Mouse (Mus musculus): ENCODE data around the gene Gng8. TPM values are rescaled to one million over a fixed set of nuclear protein-coding genes. Genes with fewer than 3 reads are reported as not detected.

The Gng8 gene
- polyA plus RNA-seq, 1 experiment from 2014 or later: 0.78 TPM

GRCm38 (mm10) chr7:16883162-16883561, 8.4 kb upstream of the Gng8 start:
- Histone ChIP-seq H3K36me3 (replicated peaks; ENCODE audit: control insufficient read depth, insufficient read depth) (peaks cover 50% of the 10 kb centered on the region), H3K27me3 (ENCODE audit: control insufficient read depth, insufficient read depth, low read length) (peaks cover 38% of the 10 kb centered on the region), H3K4me1 (replicated peaks; ENCODE audit: control insufficient read depth, insufficient read depth, low read length) (peaks cover 8% of the 10 kb centered on the region; the same call in 1 of the 2 replicates), H3K9me3 (ENCODE audit: control insufficient read depth, low read length) (peaks cover 8% of the 10 kb centered on the region; the same call in 1 of the 2 replicates), H3K4me3 (replicated peaks; ENCODE audit: low read length) (no peak overlapping the region), H3K4me2 (replicated peaks) (no peak overlapping the region), H3K9ac (no peak overlapping the region), H3K27ac (no peak overlapping the region)
- ATAC-seq (ENCODE audit: low FRiP score): no peak
- whole genome bisulfite sequencing: 92% methylated on average over 6 of the region's 6 CpGs
- DNase-seq (ENCODE audit: low spot score): no peak

- Histone ChIP-seq H3K27me3 (ENCODE audit: control insufficient read depth, insufficient read depth, low read length) (peaks cover 38% of the 10 kb centered on the region), H3K9ac (no peak overlapping the region), H3K27ac (no peak overlapping the region), H3K4me2 (replicated peaks) (no peak overlapping the region), H3K4me1 (replicated peaks; ENCODE audit: control insufficient read depth, insufficient read depth, low read length) (peaks cover 8% of the 10 kb centered on the region; the same call in 1 of the 2 replicates), H3K4me3 (replicated peaks; ENCODE audit: low read length) (no peak overlapping the region), H3K9me3 (ENCODE audit: control insufficient read depth, low read length) (peaks cover 8% of the 10 kb centered on the region; the same call in 1 of the 2 replicates), H3K36me3 (replicated peaks; ENCODE audit: control insufficient read depth, insufficient read depth) (peaks cover 45% of the 10 kb centered on the region)
- ATAC-seq (ENCODE audit: low FRiP score): no peak
- WGBS: 57% methylated on average over 4 of the region's 4 CpGs
- DNase-seq (ENCODE audit: low spot score): no peak
Observed at GRCm38 (mm10) chr7:16884334-16884733, 7.3 kb upstream of the Gng8 start.

DNA sequence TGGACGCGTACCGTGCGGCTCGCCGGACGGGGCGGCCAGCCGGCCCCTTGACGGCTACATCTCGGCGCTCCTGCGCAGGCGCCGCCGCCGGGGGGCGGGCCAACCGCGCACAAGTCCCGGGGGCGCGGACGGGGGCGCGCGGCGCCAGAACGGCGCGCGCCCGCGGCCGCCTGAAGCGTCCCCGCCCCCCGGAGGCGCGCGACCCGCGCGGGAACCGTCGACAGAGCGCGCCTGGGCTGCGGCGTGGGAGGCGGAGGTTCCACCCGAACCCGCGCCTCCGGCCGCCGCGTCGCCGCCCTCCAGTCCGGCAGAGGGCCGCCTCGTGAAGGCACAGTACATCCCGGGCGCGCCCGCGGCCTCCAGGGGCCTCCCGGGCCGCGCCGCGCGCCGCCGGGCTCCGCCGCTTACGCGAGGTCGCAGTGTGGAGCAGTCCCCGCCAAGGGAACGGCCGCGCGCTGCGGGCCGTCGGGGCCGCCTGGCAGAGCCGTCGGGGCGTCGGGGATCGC, 6.3 kb upstream of the Gng8 start:
- Histone ChIP-seq H3K36me3 (replicated peaks; ENCODE audit: control insufficient read depth, insufficient read depth) (peaks cover 44% of the 10 kb centered on the region), H3K9me3 (ENCODE audit: control insufficient read depth, low read length) (peaks cover 8% of the 10 kb centered on the region; the same call in 1 of the 2 replicates), H3K4me3 (replicated peaks; ENCODE audit: low read length) (peak overlapping the region; percentile 25), H3K9ac (no peak overlapping the region), H3K27me3 (ENCODE audit: control insufficient read depth, insufficient read depth, low read length) (peaks cover 38% of the 10 kb centered on the region), H3K27ac (no peak overlapping the region), H3K4me2 (replicated peaks) (peak overlapping the region; percentile 19; the same call in 1 of the 2 replicates), H3K4me1 (replicated peaks; ENCODE audit: control insufficient read depth, insufficient read depth, low read length) (0 out of 2 replicates have a peak, but pooled peaks cover 3% of the 10 kb centered on the region)
- WGBS: 8% methylated on average over 64 of the region's 95 CpGs
- ATAC-seq (ENCODE audit: low FRiP score) (peak; percentile 38; the same call in 1 of the 2 replicates), DNase-seq (ENCODE audit: low spot score) (no peak)

GRCm38 (mm10) chr7:16885905-16886304, 5.7 kb upstream of the Gng8 start:
- H3K27ac ChIP-seq: no peak overlapping the region
- H3K4me1 ChIP-seq (replicated peaks; ENCODE audit: control insufficient read depth, insufficient read depth, low read length): no peaks in the 10 kb centered on the region
- peaks cover 44% of the 10 kb centered on the region for H3K36me3 ChIP-seq (replicated peaks; ENCODE audit: control insufficient read depth, insufficient read depth)
- H3K27me3 ChIP-seq (ENCODE audit: control insufficient read depth, insufficient read depth, low read length): peaks cover 38% of the 10 kb centered on the region
- peak overlapping the region; percentile 25 for H3K4me3 ChIP-seq (replicated peaks; ENCODE audit: low read length)
- H3K9ac ChIP-seq: no peak overlapping the region
- peaks cover 8% of the 10 kb centered on the region; the same call in 1 of the 2 replicates for H3K9me3 ChIP-seq (ENCODE audit: control insufficient read depth, low read length)
- DNase-seq (ENCODE audit: low spot score) (no peak), ATAC-seq (ENCODE audit: low FRiP score) (no peak)
- H3K4me2 ChIP-seq (replicated peaks): no peak overlapping the region
- WGBS: 39% methylated on average over 59 of the region's 59 CpGs

GRCm38 (mm10) chr7:16890536-16890935, 1.1 kb upstream of the Gng8 start:
- 57% methylated on average over 6 of the region's 6 CpGs for WGBS
- H3K27me3 ChIP-seq (ENCODE audit: control insufficient read depth, insufficient read depth, low read length): peaks cover 30% of the 10 kb centered on the region
- H3K27ac ChIP-seq: no peak overlapping the region; the same call in 1 of the 2 replicates
- DNase-seq (ENCODE audit: low spot score) (no peak), ATAC-seq (ENCODE audit: low FRiP score) (no peak)
- peaks cover 6% of the 10 kb centered on the region; the same call in 1 of the 2 replicates for H3K9me3 ChIP-seq (ENCODE audit: control insufficient read depth, low read length)
- H3K4me1 ChIP-seq (replicated peaks; ENCODE audit: control insufficient read depth, insufficient read depth, low read length): peaks cover 14% of the 10 kb centered on the region
- no peak overlapping the region for H3K4me3 ChIP-seq (replicated peaks; ENCODE audit: low read length)
- peak overlapping the region; percentile 48; the same call in 1 of the 2 replicates for H3K4me2 ChIP-seq (replicated peaks)
- H3K36me3 ChIP-seq (replicated peaks; ENCODE audit: control insufficient read depth, insufficient read depth): peaks cover 20% of the 10 kb centered on the region
- H3K9ac ChIP-seq: no peak overlapping the region

- Histone ChIP-seq H3K4me1 (replicated peaks; ENCODE audit: control insufficient read depth, insufficient read depth, low read length) (peaks cover 15% of the 10 kb centered on the region), H3K4me3 (replicated peaks; ENCODE audit: low read length) (no peak overlapping the region), H3K9ac (no peak overlapping the region), H3K9me3 (ENCODE audit: control insufficient read depth, low read length) (peaks cover 2% of the 10 kb centered on the region; the same call in 1 of the 2 replicates), H3K4me2 (replicated peaks) (peak overlapping the region; percentile 48), H3K27me3 (ENCODE audit: control insufficient read depth, insufficient read depth, low read length) (peaks cover 26% of the 10 kb centered on the region), H3K27ac (no peak overlapping the region; the same call in 1 of the 2 replicates), H3K36me3 (replicated peaks; ENCODE audit: control insufficient read depth, insufficient read depth) (peaks cover 16% of the 10 kb centered on the region)
- ATAC-seq (ENCODE audit: low FRiP score): no peak
- DNase-seq (ENCODE audit: low spot score): no peak
- WGBS: 2% methylated on average over 23 of the region's 23 CpGs
Observed at GRCm38 (mm10) chr7:16890944-16891343, 642 bp upstream of the Gng8 start.

DNA sequence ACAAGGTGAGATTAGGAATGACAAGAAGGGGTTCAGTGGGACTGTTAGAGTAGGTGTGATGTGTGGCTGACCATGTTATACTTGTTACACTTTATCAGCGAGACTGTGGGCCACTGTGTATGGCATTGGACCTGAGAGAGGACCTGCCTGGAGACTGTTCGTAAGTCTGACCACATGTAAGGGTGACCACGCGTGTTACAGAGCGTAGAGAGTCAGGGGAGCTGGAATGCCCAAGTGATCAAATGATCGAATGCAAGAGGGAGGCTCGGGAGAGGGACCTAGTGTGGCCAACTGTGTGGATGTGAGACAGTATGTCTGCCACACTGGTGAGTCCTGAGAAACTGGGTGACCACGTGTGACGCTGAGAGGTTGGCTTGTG, 755 bp downstream of the Gng8 start:
- Histone ChIP-seq H3K4me1 (replicated peaks; ENCODE audit: control insufficient read depth, insufficient read depth, low read length) (peaks cover 15% of the 10 kb centered on the region), H3K27ac (no peak overlapping the region), H3K36me3 (replicated peaks; ENCODE audit: control insufficient read depth, insufficient read depth) (peaks cover 2% of the 10 kb centered on the region), H3K27me3 (ENCODE audit: control insufficient read depth, insufficient read depth, low read length) (peaks cover 17% of the 10 kb centered on the region), H3K4me2 (replicated peaks) (peak overlapping the region; percentile 48), H3K4me3 (replicated peaks; ENCODE audit: low read length) (no peak overlapping the region), H3K9ac (no peak overlapping the region), H3K9me3 (ENCODE audit: control insufficient read depth, low read length) (no peaks in the 10 kb centered on the region)
- no peak for DNase-seq (ENCODE audit: low spot score)
- ATAC-seq (ENCODE audit: low FRiP score): peak; percentile 6; the same call in 1 of the 2 replicates
- 53% methylated on average over 9 of the region's 9 CpGs for WGBS

GRCm38 (mm10) chr7:16893612-16894011, 2.0 kb downstream of the Gng8 start:
- H3K27me3 ChIP-seq (ENCODE audit: control insufficient read depth, insufficient read depth, low read length): peaks cover 17% of the 10 kb centered on the region
- H3K4me2 ChIP-seq (replicated peaks): no peak overlapping the region
- H3K4me3 ChIP-seq (replicated peaks; ENCODE audit: low read length): no peak overlapping the region
- H3K9ac ChIP-seq: no peak overlapping the region
- H3K36me3 ChIP-seq (replicated peaks; ENCODE audit: control insufficient read depth, insufficient read depth): no peaks in the 10 kb centered on the region
- no peak for ATAC-seq (ENCODE audit: low FRiP score)
- no peak for DNase-seq (ENCODE audit: low spot score)
- no peak overlapping the region for H3K27ac ChIP-seq
- WGBS: 2% methylated on average over 6 of the region's 6 CpGs
- no peaks in the 10 kb centered on the region for H3K9me3 ChIP-seq (ENCODE audit: control insufficient read depth, low read length)
- H3K4me1 ChIP-seq (replicated peaks; ENCODE audit: control insufficient read depth, insufficient read depth, low read length): peaks cover 15% of the 10 kb centered on the region

- Histone ChIP-seq H3K9ac (no peak overlapping the region), H3K4me3 (replicated peaks; ENCODE audit: low read length) (no peak overlapping the region)
- ATAC-seq (ENCODE audit: low FRiP score): peak; percentile 32
Observed at GRCm38 (mm10) chr7:16894279-16894678, 2.7 kb downstream of the Gng8 start.

More at GRCm38 (mm10) chr7:16894279-16894678, 2.7 kb downstream of the Gng8 start:
- Histone ChIP-seq H3K9me3 (ENCODE audit: control insufficient read depth, low read length) (no peaks in the 10 kb centered on the region), H3K4me1 (replicated peaks; ENCODE audit: control insufficient read depth, insufficient read depth, low read length) (peaks cover 15% of the 10 kb centered on the region), H3K36me3 (replicated peaks; ENCODE audit: control insufficient read depth, insufficient read depth) (no peaks in the 10 kb centered on the region), H3K4me2 (replicated peaks) (peak overlapping the region; percentile 48), H3K27me3 (ENCODE audit: control insufficient read depth, insufficient read depth, low read length) (peaks cover 17% of the 10 kb centered on the region), H3K27ac (0 out of 2 replicates have a peak overlapping the region, but pooled peaks have one; percentile 32)
- DNase-seq (ENCODE audit: low spot score): no peak
- 1% methylated on average over 4 of the region's 4 CpGs for WGBS

All from hindbrain, embryonic 14.5 days (tissue).